Mouse (Mus musculus): ENCODE measurements around the gene Slc26a1. TPM values are rescaled to one million over a fixed set of nuclear protein-coding genes. Genes with fewer than 3 reads are reported as not detected.

Slc26a1 gene
- polyA plus RNA-seq, 1 experiment from 2014 or later = 0.61 TPM

GRCm38 (mm10) chr5:108660632-108661268, 14.6 kb downstream of the Slc26a1 start:
- Histone ChIP-seq H3K36me3 (peaks cover 23% of the 10 kb centered on the region), H3K27me3 (ENCODE audit: low read depth, poor library complexity, severe bottlenecking) (0 out of 2 replicates have a peak, but pooled peaks cover 10% of the 10 kb centered on the region), H3K4me3 (peak overlapping the region; percentile 78), H3K9me3 (replicated peaks) (no peaks in the 10 kb centered on the region), H3K27ac (peak overlapping the region; percentile 88), H3K4me1 (peaks cover 18% of the 10 kb centered on the region)
- WGBS = 17% methylated on average over 36 of the region's 36 CpGs
- peak; percentile 88 for DNase-seq (ENCODE audit: low spot score)

GRCm38 (mm10) chr5:108659698-108660631, 15.4 kb downstream of the Slc26a1 start, which contains the start of gene Idua:
TSS of gene Idua (plus strand) at chr5:108660331.
- peak within 1 kb of the TSS; percentile 88 for H3K27ac ChIP-seq

GRCm38 (mm10) chr5:108658611-108659010, 16.8 kb downstream of the Slc26a1 start:
- peaks cover 18% of the 10 kb centered on the region for H3K4me1 ChIP-seq
- no peak overlapping the region for H3K27ac ChIP-seq
- H3K36me3 ChIP-seq = peaks cover 44% of the 10 kb centered on the region
- H3K9me3 ChIP-seq (replicated peaks) = no peaks in the 10 kb centered on the region
- H3K4me3 ChIP-seq = no peak overlapping the region
- WGBS = 93% methylated on average over 1 of the region's 1 CpGs
- H3K27me3 ChIP-seq (ENCODE audit: low read depth, poor library complexity, severe bottlenecking) = 0 out of 2 replicates have a peak, but pooled peaks cover 3% of the 10 kb centered on the region
- no peak for DNase-seq (ENCODE audit: low spot score)

More at GRCm38 (mm10) chr5:108659698-108660631, 15.4 kb downstream of the Slc26a1 start, which contains the start of gene Idua:
- Histone ChIP-seq H3K9me3 (replicated peaks) (no peaks in the 10 kb centered on the region), H3K27me3 (ENCODE audit: low read depth, poor library complexity, severe bottlenecking) (0 out of 2 replicates have a peak, but pooled peaks cover 9% of the 10 kb centered on the region), H3K4me1 (peaks cover 18% of the 10 kb centered on the region), H3K36me3 (peaks cover 31% of the 10 kb centered on the region), H3K4me3 (peak within 1 kb of the TSS; percentile 78)
- 13% methylated on average over 24 of the region's 24 CpGs for WGBS
- DNase-seq (ENCODE audit: low spot score) = no peak

GRCm38 (mm10) chr5:108657406-108657805, 18.0 kb downstream of the Slc26a1 start:
- no peak for DNase-seq (ENCODE audit: low spot score)
- H3K27ac ChIP-seq = no peak overlapping the region

GRCm38 (mm10) chr5:108655891-108656650, 19.3 kb downstream of the Slc26a1 start:
- H3K36me3 ChIP-seq = peaks cover 66% of the 10 kb centered on the region
- no peaks in the 10 kb centered on the region for H3K27me3 ChIP-seq (ENCODE audit: low read depth, poor library complexity, severe bottlenecking)
- H3K4me1 ChIP-seq = peaks cover 18% of the 10 kb centered on the region
- H3K9me3 ChIP-seq (replicated peaks) = no peaks in the 10 kb centered on the region
- 96% methylated on average over 15 of the region's 15 CpGs for WGBS
- DNase-seq (ENCODE audit: low spot score) = no peak
- no peak overlapping the region for H3K27ac ChIP-seq
- no peak overlapping the region for H3K4me3 ChIP-seq

More at GRCm38 (mm10) chr5:108657406-108657805, 18.0 kb downstream of the Slc26a1 start:
- 82% methylated on average over 5 of the region's 5 CpGs for WGBS
- H3K9me3 ChIP-seq (replicated peaks) = no peaks in the 10 kb centered on the region
- no peak overlapping the region for H3K4me3 ChIP-seq
- H3K36me3 ChIP-seq = peaks cover 56% of the 10 kb centered on the region
- H3K27me3 ChIP-seq (ENCODE audit: low read depth, poor library complexity, severe bottlenecking) = no peaks in the 10 kb centered on the region
- peaks cover 18% of the 10 kb centered on the region for H3K4me1 ChIP-seq

GRCm38 (mm10) chr5:108655381-108655780, 20.0 kb downstream of the Slc26a1 start:
- Histone ChIP-seq H3K9me3 (replicated peaks) (no peaks in the 10 kb centered on the region), H3K4me1 (peaks cover 13% of the 10 kb centered on the region), H3K27ac (no peak overlapping the region), H3K4me3 (no peak overlapping the region), H3K36me3 (peaks cover 71% of the 10 kb centered on the region), H3K27me3 (ENCODE audit: low read depth, poor library complexity, severe bottlenecking) (no peaks in the 10 kb centered on the region)
- 97% methylated on average over 9 of the region's 9 CpGs for WGBS
- DNase-seq (ENCODE audit: low spot score) = no peak

- peaks cover 80% of the 10 kb centered on the region for H3K36me3 ChIP-seq
- H3K4me1 ChIP-seq = peaks cover 5% of the 10 kb centered on the region
- DNase-seq (ENCODE audit: low spot score) = no peak
- H3K9me3 ChIP-seq (replicated peaks) = no peaks in the 10 kb centered on the region
- no peaks in the 10 kb centered on the region for H3K27me3 ChIP-seq (ENCODE audit: low read depth, poor library complexity, severe bottlenecking)
- no peak overlapping the region for H3K4me3 ChIP-seq
- WGBS = 93% methylated on average over 10 of the region's 10 CpGs
- no peak overlapping the region for H3K27ac ChIP-seq
Observed at GRCm38 (mm10) chr5:108654444-108654990, 20.9 kb downstream of the Slc26a1 start.

GRCm38 (mm10) chr5:108653341-108653740, 22.0 kb downstream of the Slc26a1 start:
- Histone ChIP-seq H3K9me3 (replicated peaks) (no peaks in the 10 kb centered on the region), H3K4me3 (no peak overlapping the region), H3K36me3 (peaks cover 91% of the 10 kb centered on the region), H3K27me3 (ENCODE audit: low read depth, poor library complexity, severe bottlenecking) (no peaks in the 10 kb centered on the region), H3K4me1 (no peaks in the 10 kb centered on the region), H3K27ac (no peak overlapping the region)
- DNase-seq (ENCODE audit: low spot score) = no peak
- WGBS = 93% methylated on average over 6 of the region's 6 CpGs

GRCm38 (mm10) chr5:108651823-108652222, 23.5 kb downstream of the Slc26a1 start:
- 68% methylated on average over 1 of the region's 1 CpGs for WGBS

GRCm38 (mm10) chr5:108651136-108651720, 24.1 kb downstream of the Slc26a1 start:
- DNase-seq (ENCODE audit: low spot score) = no peak
- H3K36me3 ChIP-seq = peaks cover 94% of the 10 kb centered on the region
- no peak overlapping the region for H3K27ac ChIP-seq
- H3K4me3 ChIP-seq = no peak overlapping the region
- no peaks in the 10 kb centered on the region for H3K27me3 ChIP-seq (ENCODE audit: low read depth, poor library complexity, severe bottlenecking)
- no peaks in the 10 kb centered on the region for H3K4me1 ChIP-seq
- 85% methylated on average over 5 of the region's 5 CpGs for WGBS
- no peaks in the 10 kb centered on the region for H3K9me3 ChIP-seq (replicated peaks)

More at GRCm38 (mm10) chr5:108651823-108652222, 23.5 kb downstream of the Slc26a1 start:
- DNase-seq (ENCODE audit: low spot score) = no peak
- no peaks in the 10 kb centered on the region for H3K27me3 ChIP-seq (ENCODE audit: low read depth, poor library complexity, severe bottlenecking)
- H3K9me3 ChIP-seq (replicated peaks) = no peaks in the 10 kb centered on the region
- no peak overlapping the region for H3K27ac ChIP-seq
- no peak overlapping the region for H3K4me3 ChIP-seq
- H3K4me1 ChIP-seq = no peaks in the 10 kb centered on the region
- peaks cover 94% of the 10 kb centered on the region for H3K36me3 ChIP-seq

- Histone ChIP-seq H3K27me3 (ENCODE audit: low read depth, poor library complexity, severe bottlenecking) (no peaks in the 10 kb centered on the region), H3K27ac (no peak overlapping the region), H3K36me3 (peaks cover 93% of the 10 kb centered on the region), H3K9me3 (replicated peaks) (no peaks in the 10 kb centered on the region), H3K4me1 (no peaks in the 10 kb centered on the region), H3K4me3 (no peak overlapping the region)
- 89% methylated on average over 7 of the region's 7 CpGs for WGBS
- no peak for DNase-seq (ENCODE audit: low spot score)
Observed at GRCm38 (mm10) chr5:108650341-108650740, 25.0 kb downstream of the Slc26a1 start.

Measured in limb, embryonic 10.5 days (tissue).